Mouse (Mus musculus): ENCODE data around the gene Rpl23. TPM values are rescaled to one million over a fixed set of nuclear protein-coding genes. Genes with fewer than 3 reads are reported as not detected.

Gene Rpl23
- polyA plus RNA-seq, 1 experiment from 2014 or later = 774 TPM

GRCm38 (mm10) chr11:97818571-97818970 lies 36.3 kb upstream of the Rpl23 start:
- H3K27me3 ChIP-seq (ENCODE audit: control insufficient read depth, insufficient read depth, low read length) = no peaks in the 10 kb centered on the region
- H3K36me3 ChIP-seq (ENCODE audit: control insufficient read depth, insufficient read depth, low read length) = peaks cover 44% of the 10 kb centered on the region
- WGBS = 10% methylated on average over 4 of the region's 4 CpGs
- peaks cover 34% of the 10 kb centered on the region for H3K4me1 ChIP-seq (ENCODE audit: control insufficient read depth, insufficient read depth, low read length)
- no peak for ATAC-seq (ENCODE audit: insufficient number of reproducible peaks, insufficient read depth, low FRiP score, low read depth)
- H3K9ac ChIP-seq (replicated peaks; ENCODE audit: low read depth, low read length) = no peak overlapping the region
- H3K4me3 ChIP-seq (ENCODE audit: low read depth, low read length) = no peak overlapping the region
- peak overlapping the region; percentile 66; the same call in 1 of the 2 replicates for H3K27ac ChIP-seq (ENCODE audit: low read length)
- H3K9me3 ChIP-seq (ENCODE audit: control insufficient read depth, low read depth, low read length) = no peaks in the 10 kb centered on the region
- H3K4me2 ChIP-seq (replicated peaks; ENCODE audit: low read depth, low read length) = 0 out of 2 replicates have a peak overlapping the region, but pooled peaks have one; percentile 13

GRCm38 (mm10) chr11:97818003-97818402 lies 35.8 kb upstream of the Rpl23 start:
- H3K27ac ChIP-seq (ENCODE audit: low read length) = no peak overlapping the region
- no peak overlapping the region for H3K4me3 ChIP-seq (ENCODE audit: low read depth, low read length)
- no peaks in the 10 kb centered on the region for H3K9me3 ChIP-seq (ENCODE audit: control insufficient read depth, low read depth, low read length)
- peaks cover 47% of the 10 kb centered on the region for H3K36me3 ChIP-seq (ENCODE audit: control insufficient read depth, insufficient read depth, low read length)
- ATAC-seq (ENCODE audit: insufficient number of reproducible peaks, insufficient read depth, low FRiP score, low read depth) = no peak
- no peak overlapping the region for H3K4me2 ChIP-seq (replicated peaks; ENCODE audit: low read depth, low read length)
- H3K27me3 ChIP-seq (ENCODE audit: control insufficient read depth, insufficient read depth, low read length) = no peaks in the 10 kb centered on the region
- H3K9ac ChIP-seq (replicated peaks; ENCODE audit: low read depth, low read length) = no peak overlapping the region
- H3K4me1 ChIP-seq (ENCODE audit: control insufficient read depth, insufficient read depth, low read length) = peaks cover 40% of the 10 kb centered on the region
- whole genome bisulfite sequencing = 30% methylated on average over 6 of the region's 6 CpGs

GRCm38 (mm10) chr11:97817379-97817778 lies 35.1 kb upstream of the Rpl23 start:
- no peak overlapping the region for H3K4me3 ChIP-seq (ENCODE audit: low read depth, low read length)
- H3K4me1 ChIP-seq (ENCODE audit: control insufficient read depth, insufficient read depth, low read length) = peaks cover 46% of the 10 kb centered on the region
- no peaks in the 10 kb centered on the region for H3K27me3 ChIP-seq (ENCODE audit: control insufficient read depth, insufficient read depth, low read length)
- peak; percentile 31; the same call in 1 of the 2 replicates for ATAC-seq (ENCODE audit: insufficient number of reproducible peaks, insufficient read depth, low FRiP score, low read depth)
- peak overlapping the region; percentile 41; the same call in 1 of the 2 replicates for H3K27ac ChIP-seq (ENCODE audit: low read length)
- H3K4me2 ChIP-seq (replicated peaks; ENCODE audit: low read depth, low read length) = 0 out of 2 replicates have a peak overlapping the region, but pooled peaks have one; percentile 4
- H3K9me3 ChIP-seq (ENCODE audit: control insufficient read depth, low read depth, low read length) = no peaks in the 10 kb centered on the region
- 33% methylated on average over 5 of the region's 5 CpGs for WGBS
- H3K9ac ChIP-seq (replicated peaks; ENCODE audit: low read depth, low read length) = no peak overlapping the region
- H3K36me3 ChIP-seq (ENCODE audit: control insufficient read depth, insufficient read depth, low read length) = peaks cover 42% of the 10 kb centered on the region

- 58% methylated on average over 9 of the region's 9 CpGs for WGBS
- peaks cover 40% of the 10 kb centered on the region for H3K36me3 ChIP-seq (ENCODE audit: control insufficient read depth, insufficient read depth, low read length)
- no peaks in the 10 kb centered on the region for H3K27me3 ChIP-seq (ENCODE audit: control insufficient read depth, insufficient read depth, low read length)
- no peak overlapping the region for H3K4me3 ChIP-seq (ENCODE audit: low read depth, low read length)
- 0 out of 2 replicates have a peak overlapping the region, but pooled peaks have one; percentile 4 for H3K4me2 ChIP-seq (replicated peaks; ENCODE audit: low read depth, low read length)
- peaks cover 51% of the 10 kb centered on the region for H3K4me1 ChIP-seq (ENCODE audit: control insufficient read depth, insufficient read depth, low read length)
- ATAC-seq (ENCODE audit: insufficient number of reproducible peaks, insufficient read depth, low FRiP score, low read depth) = no peak
- H3K9me3 ChIP-seq (ENCODE audit: control insufficient read depth, low read depth, low read length) = no peaks in the 10 kb centered on the region
- H3K27ac ChIP-seq (ENCODE audit: low read length) = peak overlapping the region; percentile 41; the same call in 1 of the 2 replicates
- H3K9ac ChIP-seq (replicated peaks; ENCODE audit: low read depth, low read length) = no peak overlapping the region
Observed at GRCm38 (mm10) chr11:97816916-97817315, 34.7 kb upstream of the Rpl23 start.

- Histone ChIP-seq H3K27me3 (ENCODE audit: control insufficient read depth, insufficient read depth, low read length) (no peaks in the 10 kb centered on the region), H3K27ac (ENCODE audit: low read length) (no peak overlapping the region; the same call in 1 of the 2 replicates), H3K4me1 (ENCODE audit: control insufficient read depth, insufficient read depth, low read length) (peaks cover 58% of the 10 kb centered on the region), H3K9me3 (ENCODE audit: control insufficient read depth, low read depth, low read length) (no peaks in the 10 kb centered on the region), H3K4me2 (replicated peaks; ENCODE audit: low read depth, low read length) (no peak overlapping the region), H3K4me3 (ENCODE audit: low read depth, low read length) (peak overlapping the region; percentile 7; the same call in 1 of the 2 replicates), H3K36me3 (ENCODE audit: control insufficient read depth, insufficient read depth, low read length) (peaks cover 40% of the 10 kb centered on the region), H3K9ac (replicated peaks; ENCODE audit: low read depth, low read length) (no peak overlapping the region)
- ATAC-seq (ENCODE audit: insufficient number of reproducible peaks, insufficient read depth, low FRiP score, low read depth) = no peak
- 49% methylated on average over 5 of the region's 5 CpGs for WGBS
Observed at GRCm38 (mm10) chr11:97816176-97816575, 33.9 kb upstream of the Rpl23 start.

GRCm38 (mm10) chr11:97815736-97816135 lies 33.5 kb upstream of the Rpl23 start:
- no peak for ATAC-seq (ENCODE audit: insufficient number of reproducible peaks, insufficient read depth, low FRiP score, low read depth)
- H3K4me3 ChIP-seq (ENCODE audit: low read depth, low read length) = peak overlapping the region; percentile 7; the same call in 1 of the 2 replicates
- H3K36me3 ChIP-seq (ENCODE audit: control insufficient read depth, insufficient read depth, low read length) = peaks cover 40% of the 10 kb centered on the region
- H3K27me3 ChIP-seq (ENCODE audit: control insufficient read depth, insufficient read depth, low read length) = no peaks in the 10 kb centered on the region
- peaks cover 60% of the 10 kb centered on the region for H3K4me1 ChIP-seq (ENCODE audit: control insufficient read depth, insufficient read depth, low read length)
- H3K9me3 ChIP-seq (ENCODE audit: control insufficient read depth, low read depth, low read length) = no peaks in the 10 kb centered on the region
- no peak overlapping the region for H3K4me2 ChIP-seq (replicated peaks; ENCODE audit: low read depth, low read length)
- H3K27ac ChIP-seq (ENCODE audit: low read length) = no peak overlapping the region; the same call in 1 of the 2 replicates
- 68% methylated on average over 11 of the region's 11 CpGs for WGBS
- no peak overlapping the region for H3K9ac ChIP-seq (replicated peaks; ENCODE audit: low read depth, low read length)

GRCm38 (mm10) chr11:97813746-97814515 lies 31.7 kb upstream of the Rpl23 start:
- H3K27ac ChIP-seq (ENCODE audit: low read length) = peak overlapping the region; percentile 11; the same call in 1 of the 2 replicates
- no peak overlapping the region for H3K4me2 ChIP-seq (replicated peaks; ENCODE audit: low read depth, low read length)
- H3K4me1 ChIP-seq (ENCODE audit: control insufficient read depth, insufficient read depth, low read length) = peaks cover 75% of the 10 kb centered on the region
- H3K4me3 ChIP-seq (ENCODE audit: low read depth, low read length) = no peak overlapping the region
- ATAC-seq (ENCODE audit: insufficient number of reproducible peaks, insufficient read depth, low FRiP score, low read depth) = no peak
- no peaks in the 10 kb centered on the region for H3K27me3 ChIP-seq (ENCODE audit: control insufficient read depth, insufficient read depth, low read length)
- H3K9ac ChIP-seq (replicated peaks; ENCODE audit: low read depth, low read length) = no peak overlapping the region
- peaks cover 37% of the 10 kb centered on the region for H3K36me3 ChIP-seq (ENCODE audit: control insufficient read depth, insufficient read depth, low read length)
- 72% methylated on average over 17 of the region's 17 CpGs for WGBS
- no peaks in the 10 kb centered on the region for H3K9me3 ChIP-seq (ENCODE audit: control insufficient read depth, low read depth, low read length)

DNA sequence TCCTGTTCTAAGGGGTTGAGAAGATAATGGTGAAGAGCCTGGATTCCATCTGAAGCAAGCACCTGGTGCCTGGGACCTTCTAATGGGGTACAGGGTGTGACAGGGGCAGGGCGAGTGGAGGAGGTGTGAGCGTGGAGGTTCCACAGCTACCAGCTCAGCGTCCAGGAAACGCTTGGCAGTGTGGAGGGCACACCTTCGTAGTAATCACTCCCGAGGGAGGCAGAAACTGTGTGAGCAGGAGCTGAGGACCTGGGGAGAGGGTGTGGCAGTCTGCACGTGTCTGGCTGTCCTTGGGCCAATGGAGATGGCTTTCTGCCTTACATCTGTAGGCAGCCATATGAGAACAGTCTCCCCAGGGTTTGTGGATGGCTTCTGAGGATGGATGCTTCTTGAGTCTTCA lies 30.8 kb upstream of the Rpl23 start:
- H3K27ac ChIP-seq (ENCODE audit: low read length) = no peak overlapping the region; the same call in 1 of the 2 replicates
- H3K4me1 ChIP-seq (ENCODE audit: control insufficient read depth, insufficient read depth, low read length) = peaks cover 76% of the 10 kb centered on the region
- 36% methylated on average over 7 of the region's 7 CpGs for WGBS
- H3K36me3 ChIP-seq (ENCODE audit: control insufficient read depth, insufficient read depth, low read length) = peaks cover 43% of the 10 kb centered on the region
- H3K4me2 ChIP-seq (replicated peaks; ENCODE audit: low read depth, low read length) = no peak overlapping the region
- H3K4me3 ChIP-seq (ENCODE audit: low read depth, low read length) = no peak overlapping the region
- no peaks in the 10 kb centered on the region for H3K9me3 ChIP-seq (ENCODE audit: control insufficient read depth, low read depth, low read length)
- ATAC-seq (ENCODE audit: insufficient number of reproducible peaks, insufficient read depth, low FRiP score, low read depth) = no peak
- H3K27me3 ChIP-seq (ENCODE audit: control insufficient read depth, insufficient read depth, low read length) = no peaks in the 10 kb centered on the region
- no peak overlapping the region for H3K9ac ChIP-seq (replicated peaks; ENCODE audit: low read depth, low read length)
